Mouse (Mus musculus): ENCODE measurements around the gene Dhx16.

- no peak for TF ChIP-seq CTCF (IDR thresholded peaks at IDR 0.05; ENCODE audit: low read depth)
- no peak for TF ChIP-seq EP300 (IDR thresholded peaks at IDR 0.05; ENCODE audit: low read depth)
These were observed 18.3 kb downstream of the Dhx16 start for GRCm38 (mm10) chr17:35897644-35898573.
